Mouse (Mus musculus): ENCODE measurements around the gene Lgals9.
A peak's percentile ranks its signal among the peaks of the same experiment; 100 is the strongest.

Gene Lgals9

DNA sequence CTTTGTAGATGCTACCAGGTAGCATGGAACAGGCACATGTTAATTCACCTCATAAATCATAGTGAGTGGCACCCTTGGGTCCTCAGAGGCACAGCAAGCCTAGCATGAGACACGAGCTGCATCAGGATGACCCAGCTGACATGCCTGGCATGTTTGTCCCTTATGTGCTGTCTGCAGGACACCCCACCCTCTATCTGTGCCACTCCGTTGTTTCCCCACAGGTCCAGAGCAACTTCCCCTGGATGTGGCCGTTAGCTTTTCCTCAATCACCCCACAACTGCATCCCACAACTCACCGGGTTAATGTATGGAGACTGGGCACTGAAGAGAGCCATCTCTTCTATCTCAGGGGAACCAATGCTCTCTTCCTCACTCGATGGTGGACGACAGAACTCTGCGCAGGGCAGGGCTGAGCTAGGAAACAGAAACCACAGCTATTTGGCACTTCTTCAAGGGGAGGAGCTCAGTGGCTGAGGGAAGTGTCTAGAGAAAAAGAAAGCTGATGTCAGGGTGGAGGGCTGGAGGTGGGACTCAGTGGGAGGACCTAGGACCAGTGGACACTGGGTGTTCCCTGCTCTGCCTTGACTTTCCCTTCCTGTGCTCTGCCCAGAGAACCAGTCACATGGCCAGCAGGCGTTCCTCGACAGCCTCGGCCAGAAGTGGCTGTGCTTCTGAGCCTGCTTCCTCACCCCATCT lies at the start of gene Lgals9:
Gene Lgals9, minus strand, starts transcription at position 464 of the 695 bp plus-strand sequence.
- peak; percentile 99 for DNase-seq

GRCm38 (mm10) chr11:79033636-79034035 lies 48.9 kb upstream of the Lgals9 start:
- DNase-seq: peak; percentile 87

- peak; percentile 91 for DNase-seq
Observed at GRCm38 (mm10) chr11:79033021-79033420, 48.3 kb upstream of the Lgals9 start.

GRCm38 (mm10) chr11:79031452-79031746 lies 46.7 kb upstream of the Lgals9 start:
- peak; percentile 94 for DNase-seq

GRCm38 (mm10) chr11:79030570-79031451 lies 46.1 kb upstream of the Lgals9 start:
- peak; percentile 95 for DNase-seq

DNA sequence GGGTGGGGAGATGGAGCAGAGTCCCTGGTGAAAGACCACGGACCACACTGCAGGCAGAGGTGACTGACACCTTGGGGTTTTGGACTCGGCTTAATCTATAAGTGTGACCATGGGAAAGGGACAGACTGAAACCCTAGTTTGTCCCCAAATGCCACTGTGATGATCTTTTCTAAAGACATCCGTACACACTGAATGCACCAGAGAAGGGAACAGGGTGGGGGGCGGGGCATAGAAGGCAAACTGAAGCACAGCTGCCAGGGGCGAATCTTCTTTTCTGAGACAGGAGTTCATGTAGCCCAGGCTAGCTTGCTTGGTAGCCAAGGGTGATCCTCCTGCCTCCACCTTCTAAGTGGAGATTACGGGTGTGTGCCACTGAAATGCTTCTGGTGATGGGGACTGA lies 39.0 kb upstream of the Lgals9 start:
- DNase-seq: no peak

- peak; percentile 97 for DNase-seq
Observed at GRCm38 (mm10) chr11:79023342-79023741, 38.6 kb upstream of the Lgals9 start.

DNA sequence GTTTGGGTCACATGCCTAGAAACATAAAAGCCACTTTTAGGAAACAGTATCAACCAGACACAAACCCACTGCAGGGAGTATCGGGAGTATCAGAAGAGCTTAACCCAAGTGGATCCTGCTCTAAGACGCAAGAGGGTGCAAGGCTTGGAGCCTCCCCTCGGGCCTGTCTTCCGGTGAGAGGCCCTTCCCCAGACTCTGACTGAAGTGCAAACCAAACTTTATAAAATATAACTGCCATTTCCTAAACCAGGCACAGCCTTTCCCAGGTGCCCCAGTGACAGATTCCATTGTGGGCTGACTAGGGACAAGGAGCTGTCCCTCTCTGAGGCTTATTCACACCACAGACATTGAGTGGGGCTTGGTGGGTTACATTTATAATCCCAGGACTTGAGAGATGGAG lies 38.1 kb upstream of the Lgals9 start:
- DNase-seq: no peak

GRCm38 (mm10) chr11:79020535-79021045 lies 35.8 kb upstream of the Lgals9 start:
- DNase-seq: peak; percentile 93

DNA sequence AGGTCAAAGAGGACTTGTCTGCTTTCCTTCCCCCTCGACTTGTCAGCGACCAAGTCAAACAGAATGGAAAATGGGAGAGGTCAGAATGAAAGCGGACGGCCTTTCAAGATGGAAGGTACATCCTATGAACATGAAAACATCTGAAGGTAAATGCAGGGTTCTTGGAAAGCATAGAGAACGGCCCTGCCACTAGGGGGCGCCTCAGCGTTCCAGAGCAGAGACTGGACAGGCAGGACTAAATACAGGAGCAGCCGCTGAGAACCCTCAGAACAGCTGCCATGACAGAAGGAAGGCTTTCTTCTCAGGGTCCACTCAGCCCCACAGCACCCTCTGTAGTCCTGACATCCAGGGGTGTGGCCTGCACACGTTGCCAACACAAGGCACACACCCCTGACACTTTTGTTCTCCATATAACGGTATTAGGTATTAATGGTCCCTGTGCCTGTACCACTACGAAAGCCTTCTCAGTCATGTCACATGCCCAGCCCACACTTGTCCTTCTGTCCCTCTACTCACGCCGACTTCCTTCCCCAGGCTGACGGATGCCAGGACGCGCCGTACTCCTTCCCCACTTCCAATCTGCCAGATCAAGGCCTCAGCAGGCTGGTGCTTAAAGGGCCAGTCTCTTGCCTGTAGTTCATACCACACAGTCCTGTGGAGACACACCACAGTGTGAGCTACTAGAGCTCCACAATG lies 35.2 kb upstream of the Lgals9 start:
- DNase-seq: peak; percentile 94

- DNase-seq: peak; percentile 95
Observed at GRCm38 (mm10) chr11:79018954-79019704, 34.4 kb upstream of the Lgals9 start.

DNA sequence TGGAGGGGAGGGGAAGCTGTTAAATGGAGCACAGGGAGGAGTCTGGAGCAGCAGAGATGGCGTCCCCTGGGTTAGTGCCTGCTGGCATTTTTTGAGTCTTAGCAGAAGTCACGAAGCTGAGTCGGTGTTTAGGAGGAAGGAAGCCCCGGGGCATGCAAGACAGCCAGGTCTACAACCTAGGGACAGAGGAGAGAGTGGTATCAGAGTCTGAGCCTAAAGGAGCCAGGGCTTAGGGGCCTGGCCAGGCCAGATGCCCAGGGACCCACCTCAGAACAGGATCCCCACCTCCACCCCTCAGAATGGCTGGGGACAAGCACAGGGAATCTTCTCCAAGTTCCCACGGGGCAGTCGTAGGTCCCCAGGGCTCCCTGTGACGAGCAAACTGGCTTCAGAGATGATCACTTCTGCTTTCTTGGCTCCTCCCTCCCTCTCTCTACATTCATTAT lies 32.4 kb upstream of the Lgals9 start:
- DNase-seq: peak; percentile 87

DNA sequence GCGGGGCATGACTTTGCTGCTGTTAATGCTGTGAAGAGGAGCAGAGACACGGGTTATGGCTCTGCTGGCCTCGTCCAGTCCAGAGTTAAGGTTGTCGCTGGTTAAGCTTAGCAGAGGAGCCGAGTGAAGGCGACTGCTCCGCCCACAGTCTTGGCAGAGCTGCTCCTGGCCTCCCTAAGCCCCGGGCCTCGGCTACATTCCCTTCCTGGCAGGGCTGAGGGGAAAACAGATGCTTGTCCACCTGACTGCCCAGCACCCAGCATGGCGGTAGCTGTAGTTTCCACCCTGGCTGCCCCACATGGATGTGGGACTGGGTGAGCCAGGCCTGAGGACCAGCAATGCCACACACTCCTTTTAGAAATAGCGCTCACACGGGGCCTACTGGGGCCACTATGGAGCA lies 31.5 kb upstream of the Lgals9 start:
- peak; percentile 84 for DNase-seq

- DNase-seq: peak; percentile 86
Observed at GRCm38 (mm10) chr11:79015660-79016215, 31.0 kb upstream of the Lgals9 start.

GRCm38 (mm10) chr11:79014602-79015325 lies 30.0 kb upstream of the Lgals9 start:
- peak; percentile 89 for DNase-seq

- DNase-seq: peak; percentile 94
Observed at GRCm38 (mm10) chr11:79013806-79014205, 29.1 kb upstream of the Lgals9 start.

DNA sequence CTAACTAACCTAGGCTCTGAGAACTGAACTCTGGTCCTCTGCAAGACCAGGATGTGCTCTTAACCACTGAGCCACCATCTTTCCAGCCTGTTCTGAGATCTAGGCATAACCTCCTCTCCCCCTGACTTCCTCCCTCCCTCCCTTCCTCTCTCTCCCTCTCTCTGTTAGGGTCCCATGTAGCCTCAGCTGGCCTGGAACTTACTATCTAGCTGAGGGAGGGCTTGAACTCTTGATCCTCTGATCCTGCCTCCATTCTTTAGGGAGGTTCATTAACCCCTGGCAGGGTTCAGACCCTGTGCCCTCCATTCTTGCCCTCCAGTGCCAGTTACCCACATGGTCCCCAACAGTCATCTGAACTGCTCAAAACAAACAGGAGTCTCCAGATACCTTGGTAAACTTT lies 28.3 kb upstream of the Lgals9 start:
- DNase-seq: peak; percentile 68

GRCm38 (mm10) chr11:79012529-79012928 lies 27.8 kb upstream of the Lgals9 start:
- peak; percentile 88 for DNase-seq

DNA sequence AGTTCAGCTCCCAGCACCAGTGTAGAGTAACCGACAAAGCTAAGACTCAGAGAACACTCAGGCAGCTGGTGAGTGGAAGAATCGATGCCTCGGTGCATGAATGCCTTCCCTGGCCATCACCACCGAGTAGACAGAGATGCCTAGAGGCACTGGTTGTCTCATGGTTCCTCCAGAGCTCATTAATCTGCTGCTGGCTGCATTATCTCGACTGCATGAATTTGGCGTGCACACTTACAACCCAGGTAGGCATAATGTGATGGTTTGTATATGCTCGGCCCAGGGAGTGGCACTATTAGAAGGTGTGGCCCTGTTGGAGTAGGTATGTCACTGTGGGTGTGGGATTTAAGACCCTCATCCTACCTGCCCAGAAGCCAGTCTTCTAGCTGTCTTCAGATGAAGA lies 24.1 kb upstream of the Lgals9 start:
- peak; percentile 59 for DNase-seq

- peak; percentile 85 for DNase-seq
Observed at GRCm38 (mm10) chr11:79008007-79008775, 23.4 kb upstream of the Lgals9 start.

DNA sequence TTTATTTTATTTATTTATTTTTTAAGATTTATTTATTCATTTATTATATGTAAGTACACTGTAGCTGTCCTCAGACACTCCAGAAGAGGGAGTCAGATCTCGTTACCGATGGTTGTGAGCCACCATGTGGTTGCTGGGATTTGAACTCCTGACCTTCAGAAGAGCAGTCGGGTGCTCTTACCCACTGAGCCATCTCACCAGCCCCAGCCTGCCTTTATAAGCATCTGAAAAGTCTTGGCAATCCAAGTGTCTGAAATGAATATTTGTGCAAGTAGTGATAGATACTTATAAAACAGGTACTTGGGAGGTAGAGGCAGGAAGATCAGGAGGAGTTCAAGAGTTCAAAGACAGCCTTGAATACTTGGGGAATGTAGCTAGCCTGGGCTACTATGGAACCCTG lies 22.6 kb upstream of the Lgals9 start:
- peak; percentile 80 for DNase-seq
